Mouse (Mus musculus) midbrain, embryonic 11.5 days (tissue): ENCODE results near the gene 1700019N19Rik. TPM values are rescaled to one million over a fixed set of nuclear protein-coding genes. Genes with fewer than 3 reads are reported as not detected.

ENCODE experiments used
- ATAC-seq: fragments of 200-750 bp; cut with Nextera tagmentation; 2 replicates; pipeline ENCODE4 v1.8.0; 2017; ENCODE audit warnings: moderate TSS enrichment, moderate library complexity; ENCODE audit not compliant: low FRiP score
- DNase-seq: peaks from one replicate; pipeline ENCODE4 v3.0.0; 2015; ENCODE audit warnings: low spot score; ENCODE audit errors: missing footprints
- H3K27ac ChIP-seq: fragments of 300-500 bp; sonication (generic); 2 replicates; pipeline ENCODE4 v1.5.1; 2014; ENCODE audit warnings: low read depth, low read length
- H3K27me3 ChIP-seq: fragments of 300-500 bp; sonication (generic); 2 replicates; pipeline ENCODE4 v1.6.1; 2014; ENCODE audit warnings: mild to moderate bottlenecking, low read length, moderate library complexity, mixed read lengths; ENCODE audit not compliant: control insufficient read depth, insufficient read depth
- H3K36me3 ChIP-seq: fragments of 300-500 bp; sonication (generic); 2 replicates; pipeline ENCODE4 v1.6.1; 2014; ENCODE audit warnings: mild to moderate bottlenecking, low read length, moderate library complexity, mixed read lengths; ENCODE audit not compliant: control insufficient read depth, insufficient read depth
- H3K4me1 ChIP-seq: fragments of 300-500 bp; sonication (generic); 2 replicates; pipeline ENCODE4 v1.6.1; 2014; ENCODE audit warnings: low read length; ENCODE audit not compliant: control insufficient read depth, insufficient read depth
- H3K4me2 ChIP-seq: fragments of 300-500 bp; sonication (generic); 2 replicates; pipeline ENCODE4 v1.6.1; 2014; ENCODE audit warnings: mild to moderate bottlenecking, moderate library complexity
- H3K4me3 ChIP-seq: fragments of 300-500 bp; sonication (generic); 2 replicates; pipeline ENCODE4 v1.5.1; 2014; ENCODE audit warnings: low read depth, low read length
- H3K9ac ChIP-seq: fragments of 300-500 bp; sonication (generic); 2 replicates; pipeline ENCODE4 v1.6.1; 2014; ENCODE audit warnings: low read length
- H3K9me3 ChIP-seq: fragments of 300-500 bp; sonication (generic); 2 replicates; pipeline ENCODE4 v1.6.1; 2016; ENCODE audit warnings: low read length; ENCODE audit not compliant: control insufficient read depth
- WGBS: fragments of 180-500 bp; shearing (Covaris S2); extraction: QIAGEN DNeasy Blood & Tissue Kit; methylation state at CpG from one replicate; pipeline ENCODE4 v1.1.7; 2014; 5-methylcytosine and 5-hydroxymethylcytosine counted together
- polyA plus RNA-seq: library from polyadenylated mRNA; unstranded; fragments of >200 nt; fragmentation: Nextera tagmentation; extraction: Ambion mirVana; gene quantifications from 2 replicates; pipeline ENCODE4 v1.2.1, GENCODE M21; 2014

The 1700019N19Rik gene
- polyA plus RNA-seq, 1 experiment from 2014 or later: not detected

DNA sequence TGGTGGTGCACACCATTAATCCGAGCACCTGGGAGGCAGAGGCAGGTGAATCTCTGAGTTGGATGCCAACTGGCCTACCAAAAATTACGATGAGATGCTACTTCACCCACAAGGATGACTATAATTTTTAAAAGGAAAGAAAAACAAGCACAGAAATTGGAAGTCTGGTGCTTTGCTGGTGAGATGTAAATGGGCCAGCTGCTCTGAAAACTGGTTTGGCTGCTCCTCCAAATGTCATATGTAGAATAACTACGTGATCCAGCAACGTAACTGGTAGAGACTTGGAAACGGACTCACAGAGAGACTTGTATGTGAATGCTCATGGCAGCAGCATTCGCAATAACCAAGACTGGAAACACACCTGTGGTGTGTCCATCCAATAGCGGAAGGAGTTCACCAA is 35.9 kb upstream of the 1700019N19Rik start:
- Histone ChIP-seq H3K9ac (no peak overlapping the region), H3K9me3 (no peaks in the 10 kb centered on the region), H3K27ac (no peak overlapping the region), H3K36me3 (no peaks in the 10 kb centered on the region), H3K27me3 (no peaks in the 10 kb centered on the region), H3K4me2 (no peak overlapping the region), H3K4me3 (no peak overlapping the region), H3K4me1 (no peaks in the 10 kb centered on the region; the same call in 1 of the 2 replicates)
- WGBS: 91% methylated on average over 7 of the region's 7 CpGs
- ATAC-seq: no peak
- DNase-seq: no peak

- Histone ChIP-seq H3K9me3 (no peaks in the 10 kb centered on the region), H3K27ac (no peak overlapping the region), H3K27me3 (no peaks in the 10 kb centered on the region), H3K9ac (no peak overlapping the region), H3K4me1 (no peaks in the 10 kb centered on the region; the same call in 1 of the 2 replicates), H3K4me2 (no peak overlapping the region), H3K4me3 (no peak overlapping the region), H3K36me3 (no peaks in the 10 kb centered on the region)
- WGBS: 69% methylated on average over 5 of the region's 5 CpGs
- ATAC-seq (no peak), DNase-seq (no peak)
These were observed 35.3 kb upstream of the 1700019N19Rik start for GRCm38 (mm10) chr19:58829575-58829974.

GRCm38 (mm10) chr19:58827656-58828055 is 33.4 kb upstream of the 1700019N19Rik start:
- Histone ChIP-seq H3K4me1 (no peaks in the 10 kb centered on the region; the same call in 1 of the 2 replicates), H3K4me2 (no peak overlapping the region), H3K9ac (no peak overlapping the region), H3K27me3 (no peaks in the 10 kb centered on the region), H3K4me3 (no peak overlapping the region), H3K27ac (no peak overlapping the region), H3K9me3 (no peaks in the 10 kb centered on the region), H3K36me3 (no peaks in the 10 kb centered on the region)
- WGBS: 44% methylated on average over 7 of the region's 7 CpGs
- DNase-seq: no peak
- ATAC-seq: no peak

DNA sequence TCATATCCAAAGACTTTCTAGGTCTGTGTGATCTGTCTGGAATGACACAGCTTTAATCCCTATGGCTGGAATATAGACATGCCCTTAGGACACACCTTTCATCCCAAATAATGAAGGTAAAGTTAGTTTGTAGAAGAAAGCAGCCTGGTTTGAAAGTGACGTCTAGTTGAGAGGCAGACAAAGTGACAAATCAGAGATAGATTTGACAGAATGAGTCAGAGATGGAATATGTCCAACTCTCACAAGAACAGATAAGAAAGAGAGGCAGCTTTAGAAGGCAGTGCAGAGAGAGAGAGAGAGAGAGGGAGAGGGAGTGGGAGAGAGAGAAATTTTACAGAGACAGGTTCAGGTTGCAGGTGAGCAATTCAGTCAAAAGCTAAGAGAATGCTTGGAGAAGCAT is 30.1 kb upstream of the 1700019N19Rik start:
- no peak overlapping the region for H3K27ac ChIP-seq
- no peak for DNase-seq
- H3K4me2 ChIP-seq: no peak overlapping the region
- H3K36me3 ChIP-seq: no peaks in the 10 kb centered on the region
- ATAC-seq: no peak
- WGBS: 75% methylated on average over 1 of the region's 1 CpGs
- no peak overlapping the region for H3K9ac ChIP-seq
- no peaks in the 10 kb centered on the region for H3K4me1 ChIP-seq
- no peak overlapping the region for H3K4me3 ChIP-seq
- H3K27me3 ChIP-seq: no peaks in the 10 kb centered on the region
- no peaks in the 10 kb centered on the region for H3K9me3 ChIP-seq

- no peak for ATAC-seq
- no peak overlapping the region for H3K27ac ChIP-seq
- WGBS: 92% methylated on average over 3 of the region's 3 CpGs
These were observed 29.0 kb upstream of the 1700019N19Rik start for GRCm38 (mm10) chr19:58823301-58823700.

GRCm38 (mm10) chr19:58822454-58823200 is 28.4 kb upstream of the 1700019N19Rik start:
- no peak overlapping the region for H3K4me3 ChIP-seq
- H3K9me3 ChIP-seq: no peaks in the 10 kb centered on the region
- 89% methylated on average over 20 of the region's 20 CpGs for WGBS
- ATAC-seq: no peak
- H3K27me3 ChIP-seq: no peaks in the 10 kb centered on the region
- no peak overlapping the region for H3K4me2 ChIP-seq
- no peak overlapping the region for H3K27ac ChIP-seq
- no peaks in the 10 kb centered on the region for H3K36me3 ChIP-seq
- H3K9ac ChIP-seq: no peak overlapping the region
- no peaks in the 10 kb centered on the region for H3K4me1 ChIP-seq
- peak; percentile 54 for DNase-seq

More at GRCm38 (mm10) chr19:58823301-58823700, 29.0 kb upstream of the 1700019N19Rik start:
- no peak for DNase-seq
- Histone ChIP-seq H3K27me3 (no peaks in the 10 kb centered on the region), H3K4me1 (no peaks in the 10 kb centered on the region), H3K4me2 (no peak overlapping the region), H3K4me3 (no peak overlapping the region), H3K36me3 (no peaks in the 10 kb centered on the region), H3K9me3 (no peaks in the 10 kb centered on the region), H3K9ac (no peak overlapping the region)

- 83% methylated on average over 14 of the region's 14 CpGs for WGBS
- no peaks in the 10 kb centered on the region for H3K36me3 ChIP-seq
- H3K9me3 ChIP-seq: no peaks in the 10 kb centered on the region
- DNase-seq (no peak), ATAC-seq (no peak)
- H3K9ac ChIP-seq: no peak overlapping the region
- no peak overlapping the region for H3K4me2 ChIP-seq
- no peak overlapping the region for H3K27ac ChIP-seq
- no peaks in the 10 kb centered on the region for H3K4me1 ChIP-seq
- no peak overlapping the region for H3K4me3 ChIP-seq
- no peaks in the 10 kb centered on the region for H3K27me3 ChIP-seq
These were observed 24.5 kb upstream of the 1700019N19Rik start for GRCm38 (mm10) chr19:58818571-58819415.

- no peak overlapping the region for H3K27ac ChIP-seq
- H3K36me3 ChIP-seq: no peaks in the 10 kb centered on the region
- H3K4me1 ChIP-seq: no peaks in the 10 kb centered on the region
- H3K4me2 ChIP-seq: no peak overlapping the region
- no peaks in the 10 kb centered on the region for H3K9me3 ChIP-seq
- H3K27me3 ChIP-seq: no peaks in the 10 kb centered on the region
- DNase-seq (no peak), ATAC-seq (no peak)
- H3K4me3 ChIP-seq: no peak overlapping the region
- 88% methylated on average over 11 of the region's 11 CpGs for WGBS
- no peak overlapping the region for H3K9ac ChIP-seq
These were observed 23.1 kb upstream of the 1700019N19Rik start for GRCm38 (mm10) chr19:58817398-58817797.

DNA sequence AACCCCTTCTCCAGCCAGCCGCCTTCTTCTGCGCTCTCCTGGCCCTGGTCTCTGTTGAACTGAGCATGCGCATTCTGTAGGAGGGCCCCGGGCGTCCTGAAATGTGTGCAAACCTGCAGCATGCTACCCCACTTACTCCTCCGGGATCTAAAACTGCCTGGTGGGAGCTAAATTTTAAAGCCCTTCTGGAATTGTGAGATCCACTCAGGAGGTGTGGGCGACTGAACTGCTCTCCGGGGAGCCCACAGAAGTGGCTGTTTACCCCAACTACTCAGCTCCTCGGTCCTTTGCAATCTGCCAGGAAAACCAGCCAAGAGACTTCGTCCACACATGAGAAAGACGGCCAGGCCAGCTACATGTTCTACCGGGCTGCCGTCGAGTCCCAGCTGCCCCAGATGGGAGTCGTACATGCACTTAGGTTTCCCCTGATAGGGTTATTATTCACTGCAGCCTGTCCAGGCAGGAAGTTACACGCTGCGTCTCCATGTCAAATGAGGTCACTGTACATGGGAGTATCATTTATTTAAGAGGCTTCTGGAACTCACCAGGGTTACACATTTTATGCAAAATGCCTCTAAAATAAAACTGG is 22.3 kb upstream of the 1700019N19Rik start:
- WGBS: 85% methylated on average over 17 of the region's 17 CpGs
- ATAC-seq (no peak), DNase-seq (no peak)
- H3K4me2 ChIP-seq: no peak overlapping the region
- H3K36me3 ChIP-seq: no peaks in the 10 kb centered on the region
- no peak overlapping the region for H3K27ac ChIP-seq
- H3K27me3 ChIP-seq: no peaks in the 10 kb centered on the region
- no peak overlapping the region for H3K9ac ChIP-seq
- no peaks in the 10 kb centered on the region for H3K4me1 ChIP-seq
- no peaks in the 10 kb centered on the region for H3K9me3 ChIP-seq
- no peak overlapping the region for H3K4me3 ChIP-seq
